9 mouse cellular contexts compared by ENCODE assay signal in the genomic region with DNA sequence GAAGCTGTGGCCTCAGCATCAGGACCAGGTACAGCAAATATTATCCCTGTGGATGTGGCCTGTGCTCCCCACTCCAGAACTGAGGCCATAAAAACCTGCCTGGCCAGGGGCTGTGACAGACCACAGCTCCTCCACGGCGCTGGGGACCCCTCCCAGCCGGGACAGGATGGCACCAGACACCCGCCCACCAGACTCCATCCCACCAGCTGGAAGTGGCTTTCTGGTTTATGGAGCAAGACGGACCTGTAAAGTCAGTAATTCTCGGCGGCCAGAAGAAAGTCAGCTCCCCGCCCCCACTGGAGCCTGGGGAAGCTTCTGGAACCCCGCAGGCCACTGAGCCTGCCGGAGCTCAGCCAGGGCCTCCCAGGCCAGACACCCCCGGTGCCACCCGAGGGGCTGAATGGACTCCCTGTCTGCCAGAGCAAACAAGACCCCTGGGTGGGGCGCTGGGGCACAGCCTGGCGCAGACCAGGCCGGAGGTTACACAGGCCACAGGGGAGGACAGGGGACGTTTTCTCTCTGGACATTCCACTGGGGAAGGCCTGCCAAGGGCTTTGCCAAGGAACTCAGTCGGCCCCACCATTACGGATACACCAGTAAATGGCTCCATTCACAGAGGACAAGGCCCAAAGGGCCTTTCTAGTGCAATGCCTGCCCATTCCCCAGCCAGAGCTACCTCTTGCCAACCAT.
DNase-seq lines count a peak whose midpoint lies in the region; ATAC-seq lines count a peak whose summit lies in the region.
"Had no signal": no experiment of that assay in that cellular context is flagged by ENCODE, and none has a peak within 500 bp of the region (broad histone marks: within the 10 kb centered on the region; RNA-seq: fewer than 3 reads in every experiment).

No protein-coding gene starts in this region.

- 35% methylated on average over 18 of the region's 18 CpGs for WGBS in embryonic facial prominence, embryonic 15.5 days
- 38% methylated on average over 18 of the region's 18 CpGs for WGBS in midbrain, embryonic 14.5 days

- no peaks in the 10 kb centered on the region for H3K27me3 ChIP-seq in embryonic facial prominence, embryonic 15.5 days
- peaks cover 41% of the 10 kb centered on the region for H3K27me3 ChIP-seq in midbrain, embryonic 14.5 days (ENCODE audit: control insufficient read depth, insufficient read depth, low read length)
- H3K27me3 ChIP-seq: liver, embryonic 15.5 days had no signal

- H3K27ac ChIP-seq in embryonic facial prominence, embryonic 15.5 days (replicated peaks): peak overlapping the region; percentile 92
- H3K27ac ChIP-seq in midbrain, embryonic 14.5 days (replicated peaks; ENCODE audit: low read depth, low read length): 0 out of 2 replicates have a peak overlapping the region, but pooled peaks have one; percentile 2
- H3K27ac ChIP-seq: liver, embryonic 15.5 days had no signal

- H3K4me3 ChIP-seq in embryonic facial prominence, embryonic 15.5 days (replicated peaks): no peak overlapping the region; the same call in 1 of the 2 replicates
- H3K4me3 ChIP-seq in midbrain, embryonic 14.5 days (replicated peaks; ENCODE audit: low read depth, low read length): no peak overlapping the region
- H3K4me3 ChIP-seq: liver, embryonic 15.5 days had no signal

- peak; percentile 56 for ATAC-seq in embryonic facial prominence, embryonic 15.5 days (ENCODE audit: insufficient number of reproducible peaks, low FRiP score, low TSS enrichment, low read depth)
- 0 out of 2 replicates have a peak, but pooled peaks have one; percentile 38 for ATAC-seq in midbrain, embryonic 14.5 days (ENCODE audit: low FRiP score, low TSS enrichment)

- peaks cover 50% of the 10 kb centered on the region for H3K4me1 ChIP-seq in embryonic facial prominence, embryonic 15.5 days
- H3K4me1 ChIP-seq in midbrain, embryonic 14.5 days (ENCODE audit: control insufficient read depth, insufficient read depth, low read length): peaks cover 10% of the 10 kb centered on the region

- no peaks in the 10 kb centered on the region for H3K9me3 ChIP-seq in embryonic facial prominence, embryonic 15.5 days (replicated peaks)
- H3K9me3 ChIP-seq in midbrain, embryonic 14.5 days (ENCODE audit: control insufficient read depth, low read length): peaks cover 12% of the 10 kb centered on the region
- H3K9me3 ChIP-seq: liver, embryonic 15.5 days had no signal

- peak overlapping the region; percentile 40 for H3K4me2 ChIP-seq in embryonic facial prominence, embryonic 15.5 days (replicated peaks)
- peak overlapping the region; percentile 45 for H3K4me2 ChIP-seq in midbrain, embryonic 14.5 days (ENCODE audit: low read length)
- H3K4me2 ChIP-seq: liver, embryonic 15.5 days had no signal

- DNase-seq in ovary, postnatal 36 days (ENCODE audit: low spot score): peak; percentile 24
- no peak for DNase-seq in ovary, adult 18-20 months (ENCODE audit: low spot score)
- peak; percentile 16 for DNase-seq in heart, postnatal 25 days (ENCODE audit: low spot score)
- peak; percentile 80 to 91 for DNase-seq in layer of hippocampus, adult 8-10 months (ENCODE audit: low spot score in 2 of 2)
- peak; percentile 39 for DNase-seq in midbrain, embryonic 14.5 days
- no peak for DNase-seq in thymus, postnatal 0 days (ENCODE audit: low spot score)
- no peak for DNase-seq in ovary, postnatal 14 days (ENCODE audit: low spot score)

- H3K36me3 ChIP-seq in embryonic facial prominence, embryonic 15.5 days: no peaks in the 10 kb centered on the region
- H3K36me3 ChIP-seq in midbrain, embryonic 14.5 days (ENCODE audit: control insufficient read depth, insufficient read depth, low read length): no peaks in the 10 kb centered on the region
- H3K36me3 ChIP-seq: liver, embryonic 15.5 days had no signal

- H3K9ac ChIP-seq in embryonic facial prominence, embryonic 15.5 days: no peak overlapping the region
- peak overlapping the region; percentile 9; the same call in 1 of the 2 replicates for H3K9ac ChIP-seq in midbrain, embryonic 14.5 days (replicated peaks; ENCODE audit: low read length)
- H3K9ac ChIP-seq: liver, embryonic 15.5 days had no signal

- intact Hi-C loops in heart, postnatal 25 days (cut with DNase I): no loop called here

Comparison
In these comparisons a context has a peak if more than half of its experiments do, and no peak if none do; other contexts are left out.
1. DNase-seq: peak in ovary, postnatal 36 days (single experiment), heart, postnatal 25 days (single experiment), layer of hippocampus, adult 8-10 months (2 of 2) and midbrain, embryonic 14.5 days (single experiment); none in ovary, adult 18-20 months (single experiment), thymus, postnatal 0 days (single experiment) and ovary, postnatal 14 days (single experiment).